Mouse (Mus musculus) cerebellum, adult 2 months (tissue): ENCODE results near the gene Tbxa2r. TPM values are rescaled to one million over a fixed set of nuclear protein-coding genes. Genes with fewer than 3 reads are reported as not detected.

Experiments used
- DNase-seq, 2 experiments: peaks; one replicate each; pipeline ENCODE4 v3.0.0; 2021
- H3K27ac ChIP-seq: fragments of 200-500 bp; 2 replicates; pipeline ENCODE4 v1.5.1; 2012; ENCODE audit warnings: low read length, control low read depth, inconsistent platforms; ENCODE audit not compliant: insufficient read depth
- H3K27me3 ChIP-seq: fragments of 200-500 bp; 2 replicates; pipeline ENCODE4 v1.6.1; 2012; ENCODE audit warnings: inconsistent platforms, mild to moderate bottlenecking, low read length, moderate library complexity; ENCODE audit not compliant: control insufficient read depth, insufficient read depth
- H3K4me1 ChIP-seq: fragments of 200-500 bp; 2 replicates; pipeline ENCODE4 v1.6.1; 2011; ENCODE audit warnings: low read length; ENCODE audit not compliant: control insufficient read depth, insufficient read depth
- H3K4me3 ChIP-seq: fragments of 200-500 bp; replicated peaks from 2 replicates; pipeline ENCODE3; 2011; ENCODE audit warnings: mild to moderate bottlenecking, low read depth, low read length, control low read depth; ENCODE audit not compliant: insufficient read depth
- CTCF ChIP-seq: fragments of 200-500 bp; IDR thresholded peaks from 2 replicates; pipeline ENCODE4 v1.5.1; 2011; ENCODE audit warnings: low read depth, mild to moderate bottlenecking, control low read depth, low read length, moderate library complexity, borderline replicate concordance; ENCODE audit not compliant: insufficient read depth
- POLR2A ChIP-seq: fragments of 200-500 bp; IDR thresholded peaks from 2 replicates; pipeline ENCODE4 v1.6.1; 2011; ENCODE audit warnings: low read length, control low read depth, borderline replicate concordance; ENCODE audit not compliant: insufficient read depth
- WGBS: fragments of 180-500 bp; shearing (Covaris S2); methylation state at CpG from one replicate; pipeline ENCODE4 v1.1.7; 2018; 5-methylcytosine and 5-hydroxymethylcytosine counted together
- polyA plus RNA-seq: library from polyadenylated mRNA; depleted of rRNA; stranded (reverse); fragments of >200 nt; gene quantifications from 2 replicates; pipeline ENCODE4 v1.2.3, GENCODE M21; 2012

Tbxa2r gene
- polyA plus RNA-seq, 1 experiment, result 3.2 TPM

- Histone ChIP-seq H3K4me3 (no peak overlapping the region), H3K27me3 (no peaks in the 10 kb centered on the region), H3K27ac (no peak overlapping the region), H3K4me1 (peaks cover 17% of the 10 kb centered on the region; the same call in 1 of the 2 replicates)
- WGBS, result 57% methylated on average over 13 of the region's 13 CpGs
- peak in 1 of 2 experiments; percentile 50 for DNase-seq
- TF ChIP-seq CTCF (no peak), POLR2A (no peak)
These were observed 9.8 kb upstream of the Tbxa2r start for GRCm38 (mm10) chr10:81318589-81319329.

GRCm38 (mm10) chr10:81319330-81319699 is 9.2 kb upstream of the Tbxa2r start:
- TF ChIP-seq CTCF (peak; percentile 32; the same call in 1 of the 2 replicates), POLR2A (no peak)
- WGBS, result 9% methylated on average over 8 of the region's 8 CpGs
- H3K4me3 ChIP-seq, result no peak overlapping the region

GRCm38 (mm10) chr10:81319741-81320549 is 8.6 kb upstream of the Tbxa2r start:
- TF ChIP-seq POLR2A, result no peak; the same call in 1 of the 2 replicates
- TF ChIP-seq CTCF, result no peak
- Histone ChIP-seq H3K4me1 (peaks cover 17% of the 10 kb centered on the region; the same call in 1 of the 2 replicates), H3K27me3 (no peaks in the 10 kb centered on the region), H3K27ac (peak overlapping the region; percentile 30; the same call in 1 of the 2 replicates), H3K4me3 (peak overlapping the region; percentile 65)
- DNase-seq, result peak in 1 of 2 experiments; percentile 43
- under 1% methylated on average over 38 of the region's 38 CpGs for WGBS

More at GRCm38 (mm10) chr10:81319330-81319699, 9.2 kb upstream of the Tbxa2r start:
- H3K27ac ChIP-seq, result no peak overlapping the region
- peak in 1 of 2 experiments; percentile 44 for DNase-seq
- H3K27me3 ChIP-seq, result no peaks in the 10 kb centered on the region
- peaks cover 17% of the 10 kb centered on the region; the same call in 1 of the 2 replicates for H3K4me1 ChIP-seq

- H3K27me3 ChIP-seq, result no peaks in the 10 kb centered on the region
- H3K4me1 ChIP-seq, result peaks cover 17% of the 10 kb centered on the region; the same call in 1 of the 2 replicates
- DNase-seq, result peak; percentile 98 to 100
- peak within 1 kb of the TSS; percentile 95 for H3K27ac ChIP-seq
- WGBS, result under 1% methylated on average over 68 of the region's 68 CpGs
- H3K4me3 ChIP-seq, result peak within 1 kb of the TSS; percentile 65
- TF ChIP-seq POLR2A, result peak; percentile 90
- TF ChIP-seq CTCF, result no peak
These were observed 7.8 kb upstream of the Tbxa2r start, which contains the start of gene Cactin for GRCm38 (mm10) chr10:81320550-81321347. Gene Cactin, plus strand, starts transcription at chr10:81321103.

- no peak for DNase-seq
- 2% methylated on average over 20 of the region's 20 CpGs for WGBS
- no peak for TF ChIP-seq CTCF
- no peak for TF ChIP-seq POLR2A
- Histone ChIP-seq H3K4me3 (peak overlapping the region; percentile 65), H3K4me1 (peaks cover 13% of the 10 kb centered on the region; the same call in 1 of the 2 replicates), H3K27ac (peak overlapping the region; percentile 52; the same call in 1 of the 2 replicates), H3K27me3 (no peaks in the 10 kb centered on the region)
These were observed 7.1 kb upstream of the Tbxa2r start for GRCm38 (mm10) chr10:81321436-81321835.

GRCm38 (mm10) chr10:81322444-81322843 is 6.1 kb upstream of the Tbxa2r start:
- H3K4me1 ChIP-seq, result peaks cover 13% of the 10 kb centered on the region; the same call in 1 of the 2 replicates
- TF ChIP-seq POLR2A (no peak), CTCF (no peak)
- no peaks in the 10 kb centered on the region for H3K27me3 ChIP-seq
- WGBS, result 82% methylated on average over 27 of the region's 27 CpGs
- DNase-seq, result peak in 1 of 2 experiments; percentile 41
- no peak overlapping the region for H3K27ac ChIP-seq
- H3K4me3 ChIP-seq, result no peak overlapping the region
